29 mouse cellular contexts compared by ENCODE assay signal in the genomic region with DNA sequence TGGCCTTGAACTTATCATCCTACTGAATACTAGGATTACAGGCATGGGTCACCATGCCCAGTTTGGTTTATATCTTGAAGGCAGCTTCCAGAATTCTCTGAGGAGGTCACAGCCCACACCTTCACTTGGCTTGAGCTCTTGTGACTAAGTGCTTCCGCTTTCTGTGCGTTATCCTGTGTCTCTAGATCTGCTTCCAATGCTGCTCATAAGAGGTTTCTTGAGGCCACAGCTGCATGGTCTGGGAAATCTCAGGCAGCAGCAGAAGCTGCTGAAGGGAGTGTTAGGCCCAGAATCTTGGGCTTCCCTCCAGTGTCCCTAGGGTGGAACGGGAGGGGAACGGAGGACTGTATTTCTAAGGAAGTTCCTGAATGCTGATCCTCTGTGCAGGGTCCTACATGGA. TPM values are rescaled to one million over a fixed set of nuclear protein-coding genes. Genes with fewer than 3 reads are reported as not detected.
"Had no signal": no experiment of that assay in that cellular context is flagged by ENCODE, and none has a peak within 500 bp of the region (broad histone marks: within the 10 kb centered on the region; RNA-seq: fewer than 3 reads in every experiment).

No protein-coding gene starts in this region.

- H3K36me3 ChIP-seq: heart, embryonic 13.5 days; heart, embryonic 15.5 days; intestine, embryonic 15.5 days; kidney, embryonic 15.5 days; limb, embryonic 13.5 days; limb, embryonic 15.5 days; liver, embryonic 12.5 days had no signal

- H3K9me3 ChIP-seq: heart, embryonic 15.5 days; intestine, embryonic 15.5 days had no signal

- DNase-seq: gastrocnemius, postnatal 10 days; gastrocnemius, postnatal 25 days; heart, adult 2 months; heart, postnatal 14 days; heart, postnatal 36 days; kidney, adult 18-20 months; kidney, adult 9 months; kidney, postnatal 14 days; kidney, postnatal 36 days; layer of hippocampus, adult 9-11 months; layer of hippocampus, postnatal 36 days; left cerebral cortex, postnatal 4 days had no signal

- H3K4me2 ChIP-seq: heart, embryonic 11.5 days; heart, embryonic 13.5 days; heart, embryonic 15.5 days; hindbrain, embryonic 12.5 days; hindbrain, embryonic 14.5 days; intestine, embryonic 15.5 days; kidney, embryonic 15.5 days; limb, embryonic 13.5 days; limb, embryonic 15.5 days; liver, embryonic 12.5 days had no signal

- H3K9ac ChIP-seq: heart, embryonic 13.5 days; heart, embryonic 15.5 days; hindbrain, embryonic 12.5 days; hindbrain, embryonic 14.5 days; intestine, embryonic 15.5 days; kidney, embryonic 15.5 days; limb, embryonic 13.5 days; limb, embryonic 15.5 days; liver, embryonic 12.5 days had no signal

- H3K27ac ChIP-seq: gastrocnemius, adult 2 months; heart, adult 2 months; heart, embryonic 13.5 days; heart, embryonic 15.5 days; hindbrain, embryonic 10.5 days; hindbrain, embryonic 12.5 days; hindbrain, embryonic 14.5 days; intestine, embryonic 15.5 days; kidney, embryonic 15.5 days; kidney, postnatal 0 days; limb, embryonic 13.5 days; limb, embryonic 15.5 days; liver, embryonic 12.5 days had no signal

- ATAC-seq: hindbrain, embryonic 16.5 days; inflammation-experienced regulatory T-cells, adult 6 months; intestine, embryonic 15.5 days; intestine, postnatal 0 days; liver, embryonic 12.5 days had no signal

- H3K4me3 ChIP-seq: gastrocnemius, adult 2 months; heart, adult 2 months; heart, embryonic 13.5 days; heart, embryonic 15.5 days; hindbrain, embryonic 10.5 days; hindbrain, embryonic 12.5 days; intestine, embryonic 15.5 days; kidney, embryonic 15.5 days; limb, embryonic 13.5 days; limb, embryonic 15.5 days; liver, embryonic 12.5 days had no signal

- H3K4me1 ChIP-seq: heart, embryonic 13.5 days; heart, embryonic 15.5 days; intestine, embryonic 15.5 days; kidney, embryonic 15.5 days; limb, embryonic 13.5 days; limb, embryonic 15.5 days; liver, embryonic 12.5 days had no signal

- H3K27me3 ChIP-seq: heart, embryonic 13.5 days; heart, embryonic 15.5 days; intestine, embryonic 15.5 days; kidney, embryonic 15.5 days; limb, embryonic 13.5 days; limb, embryonic 15.5 days had no signal

RNA-seq across cellular contexts. Expression of gene Trim67, which starts 20.4 kb away (rescaled TPM):
- polyA plus RNA-seq: inflammation-experienced regulatory T-cells, adult 6 months; liver, adult 2 months had no signal
